Mouse (Mus musculus) lung, postnatal 36 days (tissue): ENCODE results near the gene Meis1.

Source experiments
- DNase-seq: peaks from one replicate; pipeline ENCODE4 v3.0.0; 2022; ENCODE audit warnings: mixed read lengths

The Meis1 gene

DNA sequence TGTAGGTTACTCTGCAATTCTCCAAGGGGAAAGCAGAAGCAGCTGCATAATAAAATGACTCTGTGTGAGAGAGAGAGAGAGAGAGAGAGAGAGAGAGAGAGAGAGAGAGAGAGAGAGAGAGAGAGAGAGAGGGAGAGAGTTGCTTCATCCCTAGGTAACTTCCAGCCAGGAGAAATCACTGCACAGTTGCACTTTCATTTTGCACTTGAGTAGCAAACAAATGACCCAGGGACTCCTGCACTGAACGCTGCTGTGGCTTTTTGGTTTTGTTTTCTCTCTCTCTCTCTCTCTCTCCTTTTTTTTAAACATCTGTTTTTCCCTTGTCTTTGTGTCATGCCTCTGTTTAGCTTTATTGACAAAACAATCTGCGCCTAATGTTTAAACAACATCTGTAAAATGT lies 118.3 kb downstream of the Meis1 start:
- DNase-seq, result no peak

DNA sequence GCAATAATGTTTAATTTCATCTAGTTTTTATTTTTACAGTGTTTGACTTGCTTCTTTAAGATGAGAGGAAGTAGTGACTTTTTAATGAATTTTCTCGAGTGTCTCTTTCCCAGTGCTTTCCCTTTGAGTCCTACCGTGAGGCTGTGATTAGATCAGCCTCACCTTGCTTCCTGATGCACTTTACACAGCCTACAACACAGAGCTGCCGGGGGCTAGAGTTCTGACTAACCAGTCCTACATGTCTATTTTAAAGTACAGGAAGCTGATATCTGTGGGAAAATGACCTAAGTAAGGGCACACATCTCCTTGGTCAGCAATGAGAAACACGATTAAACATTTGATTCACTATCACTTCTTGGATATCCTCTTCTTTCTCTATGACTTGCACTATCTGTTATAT lies 119.9 kb downstream of the Meis1 start:
- no peak for DNase-seq

DNA sequence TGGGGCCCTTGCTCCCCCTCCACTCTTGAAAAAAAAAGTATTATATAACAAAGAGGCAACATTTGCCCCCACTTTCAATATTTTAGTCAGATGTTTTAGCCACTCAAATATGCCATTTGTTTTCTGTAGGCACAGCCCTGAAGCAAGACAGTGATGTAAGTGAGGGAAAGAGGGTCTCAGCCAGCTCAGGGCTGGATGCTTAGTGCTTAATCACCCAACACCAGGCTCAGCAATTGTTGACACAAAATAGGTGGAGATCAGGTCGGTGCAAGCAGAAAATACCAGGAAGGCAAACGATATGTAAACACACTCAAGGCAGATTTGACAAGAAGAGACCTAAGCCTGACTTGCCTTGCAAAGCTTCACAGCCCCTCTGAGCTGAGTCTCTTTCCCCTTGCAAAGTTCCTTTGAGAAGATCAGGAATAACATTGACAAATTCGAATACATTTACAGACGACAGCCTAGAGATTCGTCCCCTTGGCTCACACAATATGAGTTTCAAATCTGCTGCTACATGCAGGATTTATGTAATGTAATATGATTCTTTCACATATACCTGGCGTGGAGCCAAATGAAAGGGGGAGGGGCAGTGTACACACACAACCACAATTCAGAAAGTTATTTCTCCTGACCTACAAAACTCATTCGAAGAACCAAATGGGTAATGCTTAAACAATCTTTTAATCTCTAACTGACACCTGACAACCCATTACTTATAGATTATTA lies 120.7 kb downstream of the Meis1 start:
- DNase-seq, result peak; percentile 48

DNA sequence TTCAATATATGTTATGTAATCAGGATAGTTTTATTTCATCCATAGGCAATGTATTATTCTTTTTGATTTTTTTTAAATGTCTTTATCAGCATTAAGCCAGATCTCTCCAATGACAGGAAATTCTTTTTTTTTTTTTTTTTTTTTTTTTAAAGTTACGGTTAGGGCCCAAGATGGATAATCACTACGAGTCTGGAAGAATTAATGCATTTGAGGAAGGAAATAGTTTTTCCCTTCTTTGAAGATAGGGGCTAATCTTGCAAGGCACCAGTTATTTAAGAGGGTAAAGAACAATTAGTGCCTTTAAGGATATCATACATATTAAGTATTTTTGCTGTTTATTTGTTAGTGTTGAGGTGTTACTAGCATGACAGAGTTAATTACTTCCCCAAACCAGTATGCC lies 121.5 kb downstream of the Meis1 start:
- DNase-seq, result no peak

DNA sequence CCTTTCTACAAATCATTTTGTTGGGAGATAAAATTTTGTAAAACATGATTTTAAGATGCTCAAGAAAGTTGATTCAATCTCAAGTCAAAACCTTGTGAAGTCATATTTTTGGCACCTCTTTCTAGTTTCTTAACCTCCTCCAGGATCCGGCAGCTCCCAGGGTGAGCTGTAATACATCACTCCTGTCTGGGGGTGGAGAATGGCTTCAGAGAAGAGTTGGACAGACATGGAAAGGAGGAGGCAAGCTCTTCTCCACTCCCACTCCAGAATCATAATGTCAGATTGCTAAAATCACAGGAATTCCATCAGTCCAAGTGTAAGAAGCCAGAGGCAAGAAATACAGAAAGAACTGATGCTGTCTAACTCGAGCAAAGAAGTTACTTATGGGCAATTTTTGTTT lies 126.3 kb downstream of the Meis1 start:
- DNase-seq, result no peak

DNA sequence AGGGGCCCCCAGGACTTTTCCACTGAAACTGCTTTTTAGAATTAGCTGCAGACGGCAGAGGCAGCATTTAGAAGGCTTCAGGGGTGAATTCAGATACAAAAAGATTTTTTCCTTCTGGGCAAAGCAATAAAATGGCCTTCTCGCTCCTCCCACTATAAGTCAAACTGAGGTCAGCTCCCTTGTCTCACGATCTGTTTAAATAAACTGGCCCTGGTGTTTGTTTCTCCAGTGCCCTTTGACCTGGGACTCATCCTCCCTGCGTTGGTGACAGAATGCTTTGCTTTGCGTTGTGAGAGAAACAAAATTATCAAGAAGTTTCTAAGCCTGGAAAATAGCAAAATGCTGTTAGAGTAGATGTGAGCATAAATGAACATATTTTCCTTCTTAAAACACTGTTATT lies 129.6 kb downstream of the Meis1 start:
- peak; percentile 56 for DNase-seq

DNA sequence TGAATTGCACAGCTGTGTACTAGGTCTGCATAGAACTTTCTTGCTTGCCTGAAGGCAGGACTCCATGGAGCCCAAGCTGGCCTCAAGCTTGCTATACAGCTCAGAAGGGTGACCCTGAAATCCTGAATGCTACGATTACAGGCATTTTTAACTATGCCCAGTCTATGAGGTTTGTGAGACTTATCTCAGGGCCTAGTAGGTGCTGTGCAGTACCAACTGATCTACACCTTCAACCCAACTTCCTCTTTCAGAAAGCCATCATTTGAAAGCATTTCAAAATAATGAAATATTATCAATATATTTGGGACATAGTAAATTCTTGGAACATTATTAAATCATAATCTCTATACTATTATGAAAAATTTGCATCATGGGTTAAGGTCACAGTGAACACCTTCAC lies 130.1 kb downstream of the Meis1 start:
- DNase-seq, result no peak

DNA sequence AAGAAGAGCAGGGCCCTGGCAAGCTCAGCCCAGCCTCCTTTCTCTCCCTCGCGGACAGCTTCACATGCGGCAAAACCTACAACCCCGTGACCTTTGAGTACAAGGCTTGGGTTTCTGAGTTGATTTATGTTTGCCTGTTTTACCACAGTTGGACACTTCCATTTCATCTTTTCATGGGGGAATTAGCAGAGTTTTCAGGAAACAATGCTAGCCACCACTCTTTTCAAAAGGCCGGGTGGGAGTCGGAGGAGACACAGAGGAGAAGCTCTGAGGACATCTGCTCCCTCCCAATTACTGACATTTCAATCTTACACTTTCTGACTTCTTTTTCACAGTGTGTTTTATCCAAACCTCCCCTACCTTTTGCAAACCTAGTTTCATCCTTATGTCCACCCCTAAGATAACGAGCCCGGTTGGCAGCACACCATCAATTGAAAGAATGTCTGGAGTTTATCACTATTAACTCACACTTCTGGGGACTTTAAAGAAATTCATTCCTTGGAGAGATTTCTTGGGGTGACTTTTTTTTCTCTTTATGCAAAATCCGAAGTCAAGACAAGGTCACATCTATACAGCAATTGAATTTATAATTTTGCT lies 133.0 kb downstream of the Meis1 start:
- no peak for DNase-seq

DNA sequence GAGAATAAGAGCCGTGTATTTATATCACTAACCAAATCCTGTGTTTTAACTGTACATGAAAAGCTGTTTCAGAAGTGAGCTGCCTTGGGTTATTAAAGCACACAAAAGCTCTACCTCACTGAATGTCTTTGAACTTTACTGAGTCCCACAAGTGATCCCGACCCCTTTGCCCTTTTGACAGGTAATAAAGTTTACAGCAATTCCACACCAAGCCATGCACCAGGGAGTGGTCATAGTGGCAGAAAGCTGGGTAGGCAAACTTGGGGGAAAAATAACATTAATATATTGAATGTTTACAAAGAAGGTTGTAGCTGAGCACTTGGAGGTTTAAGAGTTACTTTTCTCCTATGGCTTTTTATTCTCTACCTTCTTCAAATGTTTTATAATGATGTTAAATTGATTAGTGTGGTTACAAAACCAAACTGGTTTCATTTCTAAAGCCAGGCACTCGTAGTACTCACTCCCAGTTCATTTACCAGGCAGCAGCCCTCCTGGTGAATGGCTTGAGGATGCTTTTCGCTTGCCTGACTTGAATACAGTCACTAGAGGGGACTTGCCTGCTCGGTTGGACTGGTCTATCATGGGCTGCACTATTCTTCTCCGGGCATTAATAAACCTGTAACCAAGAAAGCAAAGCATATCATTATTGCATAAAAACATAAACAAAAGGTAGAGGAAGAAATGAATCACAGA lies 133.6 kb downstream of the Meis1 start:
- DNase-seq, result no peak

DNA sequence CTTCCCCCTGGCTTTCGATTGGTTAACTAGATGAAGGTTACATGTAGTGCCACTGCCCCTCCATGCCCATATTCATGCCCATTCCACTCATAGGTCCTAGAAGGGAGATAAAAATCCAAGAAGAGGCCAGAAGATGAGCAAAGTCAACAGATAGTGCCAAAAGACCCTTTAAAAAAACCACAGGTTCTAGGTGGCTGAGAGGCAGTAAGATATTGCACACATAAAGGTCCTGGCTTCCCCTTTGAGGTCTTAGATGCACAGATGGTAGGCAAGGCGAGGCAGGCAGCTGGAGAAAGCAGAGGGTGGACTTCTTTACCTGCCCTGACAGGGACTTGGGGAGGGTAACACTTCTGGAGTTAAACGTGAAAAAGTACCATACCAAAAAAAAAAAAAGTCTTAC lies 134.8 kb downstream of the Meis1 start:
- DNase-seq, result no peak

DNA sequence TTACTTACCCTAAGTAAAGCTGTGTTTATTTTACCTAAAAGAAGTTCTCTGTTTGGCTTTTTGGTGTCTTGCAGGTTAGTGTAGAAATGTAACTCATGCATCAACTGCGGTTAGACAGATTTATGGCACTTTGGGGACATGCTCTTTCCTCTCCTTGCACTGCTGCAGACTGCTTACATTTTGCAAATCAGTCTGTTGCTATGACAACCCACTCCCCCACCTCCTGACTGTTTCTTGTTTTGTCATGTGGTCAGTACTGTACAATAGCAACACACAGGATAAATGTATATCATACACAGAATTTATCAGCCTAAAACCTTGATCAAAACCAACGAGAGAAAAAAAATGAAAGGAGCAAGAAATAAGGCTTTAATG lies 135.3 kb downstream of the Meis1 start:
- DNase-seq, result no peak

DNA sequence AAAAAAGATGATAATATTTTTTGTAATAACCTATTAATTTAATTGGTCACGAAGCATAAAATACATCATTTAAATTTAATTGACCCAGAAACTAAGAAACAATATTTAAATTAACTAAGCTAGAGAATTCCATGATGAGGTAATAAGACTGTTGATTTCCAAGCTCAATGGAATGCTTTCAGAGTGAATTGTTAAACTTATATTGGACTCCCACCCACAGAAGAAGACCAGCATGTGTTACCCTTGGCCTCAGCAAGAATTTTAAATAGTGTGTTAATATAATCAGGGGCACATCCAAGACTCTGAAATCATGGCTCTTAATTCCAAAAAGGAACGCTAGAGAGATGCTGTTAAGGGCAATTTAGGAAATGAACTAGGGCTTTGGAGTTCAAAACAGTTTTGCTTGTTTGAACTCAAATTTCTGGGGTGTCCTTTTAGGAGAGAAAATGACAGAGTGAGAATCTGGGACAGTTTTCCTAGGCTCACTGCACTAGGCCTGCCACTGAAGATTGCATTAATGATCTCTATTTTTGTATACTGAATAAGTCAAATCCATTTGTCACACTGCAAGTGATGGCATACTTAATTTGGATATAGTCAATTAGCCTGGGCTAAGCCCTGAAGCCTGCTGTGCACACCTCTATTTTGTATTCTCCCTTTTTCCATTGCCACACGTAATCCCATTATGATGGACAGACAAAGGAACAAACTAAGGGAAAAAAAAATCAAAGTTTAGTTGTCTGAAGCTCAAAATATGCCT lies 135.9 kb downstream of the Meis1 start:
- no peak for DNase-seq

DNA sequence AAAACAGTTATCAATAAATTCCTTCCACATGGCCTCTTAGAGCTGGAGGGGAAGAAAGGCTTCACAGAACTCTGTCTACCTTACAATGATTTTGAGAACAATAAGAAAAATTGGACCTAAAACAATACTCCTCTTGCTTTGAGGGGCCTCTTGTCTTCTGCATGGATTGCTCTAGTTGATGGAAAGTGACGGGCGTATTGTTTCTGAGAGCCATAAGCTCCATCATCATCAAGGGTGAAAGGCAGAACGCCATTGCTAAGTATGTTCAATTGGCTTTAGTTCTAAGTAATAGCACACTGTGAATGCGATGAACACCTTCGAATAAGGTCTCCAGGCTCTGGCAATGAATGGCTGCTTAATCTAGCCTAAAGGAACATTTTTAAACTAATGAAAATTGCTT lies 136.5 kb downstream of the Meis1 start:
- no peak for DNase-seq

DNA sequence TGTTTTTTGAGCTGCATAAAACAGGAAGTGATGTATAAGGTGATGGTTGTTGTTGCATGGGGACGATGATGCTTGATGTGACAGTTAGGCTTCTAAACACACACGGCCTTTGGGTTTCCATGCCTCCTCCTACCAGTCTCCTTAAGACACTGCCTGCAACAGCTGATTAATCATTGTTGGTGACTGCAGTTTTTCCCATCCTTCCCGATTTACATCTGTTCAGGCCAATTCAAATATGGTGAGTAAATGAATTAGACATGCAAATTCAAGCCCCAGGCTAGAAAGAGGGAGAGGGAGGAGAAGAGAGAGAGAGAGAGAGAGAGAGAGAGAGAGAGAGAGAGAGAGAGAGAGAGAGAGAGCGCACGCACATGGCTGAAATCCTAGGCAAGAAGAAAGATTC lies 138.0 kb downstream of the Meis1 start:
- DNase-seq, result no peak

DNA sequence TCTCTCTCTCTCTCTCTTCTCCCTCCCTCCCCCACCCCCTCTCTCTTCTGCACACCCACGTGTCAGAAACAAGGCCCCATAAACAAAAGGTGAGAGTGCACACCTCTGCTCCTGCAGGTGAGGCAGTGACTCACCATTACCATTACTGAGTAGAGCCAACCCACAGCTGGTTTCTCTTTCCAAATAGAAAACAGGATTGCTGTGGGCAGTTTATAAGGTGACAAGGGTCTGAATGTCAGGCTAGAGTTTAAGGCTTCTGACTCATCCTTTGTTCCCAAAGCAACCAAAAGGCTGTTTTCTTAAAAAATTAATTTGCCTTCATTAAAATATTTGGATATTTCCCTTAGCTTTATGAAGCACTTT lies 139.3 kb downstream of the Meis1 start:
- no peak for DNase-seq

DNA sequence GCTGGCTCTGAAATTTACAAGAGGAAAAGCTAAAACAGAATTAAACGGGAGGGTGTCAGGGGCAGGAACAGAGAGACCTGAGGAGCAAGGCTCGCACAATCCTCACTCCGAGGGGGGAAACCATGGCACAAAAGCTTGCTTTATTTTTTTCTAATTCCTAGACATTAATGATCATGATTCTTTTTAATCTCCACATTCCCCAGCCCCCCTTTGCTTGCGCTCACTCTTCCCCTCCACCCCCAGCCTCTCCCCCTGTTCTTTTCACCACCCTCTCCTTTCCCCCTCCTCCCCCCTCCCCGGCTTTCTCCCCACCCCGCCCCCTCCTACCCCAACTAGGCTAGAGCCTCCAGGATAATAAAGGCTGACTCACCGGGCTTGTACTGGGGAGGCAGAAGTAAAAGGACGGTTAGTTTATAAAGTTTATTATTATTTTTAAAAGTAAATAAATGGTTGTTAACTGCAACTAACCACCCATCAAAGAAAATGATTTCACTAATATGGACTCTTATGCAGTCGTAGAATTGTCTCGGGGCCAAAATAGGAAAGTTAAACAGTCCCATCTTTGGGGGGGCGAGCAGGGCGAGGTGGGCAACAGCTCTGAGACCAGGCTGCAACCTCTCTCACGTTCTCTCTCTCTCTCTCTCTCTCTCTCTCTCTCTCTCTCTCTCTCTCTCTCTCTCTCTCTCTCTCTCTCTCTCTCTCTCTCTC lies 139.9 kb downstream of the Meis1 start:
- DNase-seq, result no peak

DNA sequence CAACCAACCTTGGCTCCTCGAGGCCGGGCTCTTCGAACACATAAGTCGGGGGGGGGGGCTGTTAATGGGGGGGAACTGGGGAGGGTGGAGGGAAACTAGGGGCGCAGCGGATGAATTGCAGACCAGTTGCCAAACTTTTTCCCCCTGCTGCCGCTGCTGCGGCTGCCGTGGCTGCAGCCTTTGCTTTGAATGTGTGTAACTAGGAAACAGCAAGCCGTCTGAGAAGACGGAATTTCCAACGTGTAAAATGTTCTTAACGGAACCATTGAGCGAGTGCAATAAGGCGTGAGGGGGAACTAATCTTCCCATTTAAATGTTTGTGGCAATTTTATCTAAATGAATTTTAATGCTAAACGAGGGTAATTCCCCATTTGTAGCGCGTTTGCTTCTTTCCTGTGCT lies 140.8 kb downstream of the Meis1 start:
- DNase-seq, result no peak

DNA sequence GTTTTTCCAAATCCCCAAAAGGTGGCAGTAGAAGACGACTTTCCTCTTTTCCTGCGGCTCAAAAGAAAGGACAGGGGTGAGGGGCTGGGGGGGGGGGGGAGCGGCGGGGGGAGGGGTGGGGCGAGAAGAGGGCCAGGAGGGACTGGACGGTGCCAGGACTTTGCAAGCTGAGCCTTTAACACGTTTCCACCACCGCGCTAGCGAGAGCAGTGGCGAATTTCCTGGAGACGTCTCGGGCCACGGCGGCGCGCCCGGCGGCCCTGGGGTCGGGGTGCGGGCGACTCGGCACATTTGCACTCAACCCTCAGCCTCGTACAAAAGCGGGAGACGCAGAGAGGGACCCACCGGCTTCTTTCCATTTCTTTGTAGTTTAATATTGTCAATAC lies 141.2 kb downstream of the Meis1 start:
- peak; percentile 67 for DNase-seq

DNA sequence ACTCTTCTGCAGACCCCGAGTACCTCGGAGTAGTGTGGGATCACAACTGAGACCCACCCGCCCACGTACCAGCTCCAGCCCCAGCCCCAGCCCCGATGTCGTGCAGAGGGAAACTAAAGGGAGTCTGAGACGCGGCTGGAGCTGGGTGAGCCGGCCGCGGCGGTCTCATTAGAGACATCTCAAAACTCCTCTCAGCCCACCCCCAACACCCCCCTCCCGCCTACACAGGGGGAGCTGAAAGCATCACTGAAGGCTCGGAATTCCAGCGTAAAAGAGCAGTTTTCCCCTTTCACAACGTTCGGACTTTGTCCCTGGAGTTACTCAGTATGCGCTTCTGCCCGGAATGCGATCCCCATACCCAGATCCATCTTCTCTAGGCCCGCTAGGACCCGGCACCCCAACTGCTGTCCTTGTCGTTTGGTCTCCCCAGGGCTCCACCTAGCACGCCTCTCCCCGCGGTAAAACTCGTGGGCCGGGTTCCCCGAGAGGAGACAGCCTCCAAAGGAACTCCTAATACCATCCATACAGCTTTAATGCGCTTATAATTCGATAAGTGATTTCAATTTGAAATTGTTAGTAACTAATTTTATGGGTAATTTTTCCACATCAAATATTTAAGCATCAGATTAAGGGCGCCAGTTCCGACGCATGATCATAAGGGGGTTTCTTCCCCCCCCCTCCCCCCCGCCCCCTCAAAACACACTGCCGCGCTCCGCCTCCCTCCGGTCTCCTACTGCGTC lies 141.7 kb downstream of the Meis1 start:
- DNase-seq, result no peak

DNA sequence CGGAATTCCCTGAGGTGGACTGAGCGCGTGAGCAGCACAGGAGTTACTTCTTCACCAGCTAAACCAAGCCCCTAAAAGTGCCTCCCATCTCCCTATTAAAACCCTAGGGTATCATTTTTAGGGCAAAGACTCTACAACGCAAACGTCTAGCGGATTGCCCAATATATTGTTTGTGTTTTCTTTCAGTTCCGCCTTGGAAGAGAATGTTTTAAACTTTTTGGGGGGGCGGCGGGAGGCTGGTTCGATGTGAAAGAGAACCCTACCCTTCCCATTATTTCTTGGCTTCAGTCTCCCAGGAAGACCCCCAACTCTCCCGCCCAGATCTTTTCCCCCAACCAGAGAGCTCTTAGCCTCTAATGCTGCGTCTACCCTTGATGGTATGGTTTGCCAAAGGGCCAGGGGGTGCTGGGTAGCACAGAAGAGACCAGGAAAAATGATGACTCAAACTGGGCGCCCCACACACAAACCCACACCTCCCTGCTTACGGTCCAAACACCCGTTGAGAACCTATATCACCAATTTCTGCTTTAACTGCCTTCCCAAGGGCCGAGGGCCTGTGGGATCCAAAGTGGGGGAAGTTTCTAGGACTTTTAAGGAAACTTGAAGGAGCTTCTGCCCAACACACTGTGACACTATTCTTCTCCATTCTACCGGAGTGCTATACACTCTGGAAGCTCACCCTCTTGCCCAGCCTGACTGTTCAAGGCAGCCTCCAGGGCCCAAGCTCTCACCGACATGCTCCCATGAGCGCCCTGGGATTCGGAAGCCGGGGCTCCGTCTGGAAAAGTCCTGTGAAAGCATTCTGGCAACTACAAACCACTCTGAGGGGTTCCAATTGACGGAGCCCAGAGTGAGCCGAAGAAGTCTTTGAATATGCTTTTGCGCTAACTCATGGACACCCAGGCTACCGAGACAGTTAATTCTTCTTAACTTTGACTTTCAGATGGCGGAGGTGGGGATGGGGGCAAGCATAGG lies 142.6 kb downstream of the Meis1 start:
- no peak for DNase-seq
